Mouse (Mus musculus): ENCODE measurements around the gene Osbpl6. TPM values are rescaled to one million over a fixed set of nuclear protein-coding genes. Genes with fewer than 3 reads are reported as not detected.

The Osbpl6 gene
- not detected in 2 replicates for polyA plus RNA-seq (2012)

GRCm38 (mm10) chr2:76406151-76406936 lies at the start of gene Osbpl6:
TSS of gene Osbpl6 (plus strand) at chr2:76406508.

GRCm38 (mm10) chr2:76360226-76360625 lies 46.1 kb upstream of the Osbpl6 start, which contains the start of gene Cyct:
TSS of gene Cyct (minus strand) at chr2:76360450.

GRCm38 (mm10) chr2:76369821-76370655 lies 36.3 kb upstream of the Osbpl6 start, which contains the start of gene Rbm45:
TSS of gene Rbm45 (plus strand) at chr2:76369984.

GRCm38 (mm10) chr2:76647883-76648570 lies 241.7 kb downstream of the Osbpl6 start, which contains the start of the genes Prkra and Pjvk:
TSS of gene Prkra (minus strand) at chr2:76648015.
TSS of gene Pjvk (plus strand) at chr2:76648476.

Other genes starting within 250 kb of the Osbpl6 start
- 0.04 TPM in 1 of 2 replicates, not detected in the other for gene Pde11a, start 67.7 kb upstream of the Osbpl6 start, polyA plus RNA-seq (2012)
- not detected in 2 replicates for gene Cyct, start 46.1 kb upstream of the Osbpl6 start, polyA plus RNA-seq (2012)
- gene Rbm45, start 36.5 kb upstream of the Osbpl6 start, polyA plus RNA-seq (2012): 12.8 and 14.7 TPM in 2 replicates
- 10.6 and 11.8 TPM in 2 replicates for gene Prkra, start 241.5 kb downstream of the Osbpl6 start, polyA plus RNA-seq (2012)
- not detected in 2 replicates for gene Pjvk, start 242.0 kb downstream of the Osbpl6 start, polyA plus RNA-seq (2012)